ENCODE assay signal across 21 mouse cellular contexts in the genomic region with DNA sequence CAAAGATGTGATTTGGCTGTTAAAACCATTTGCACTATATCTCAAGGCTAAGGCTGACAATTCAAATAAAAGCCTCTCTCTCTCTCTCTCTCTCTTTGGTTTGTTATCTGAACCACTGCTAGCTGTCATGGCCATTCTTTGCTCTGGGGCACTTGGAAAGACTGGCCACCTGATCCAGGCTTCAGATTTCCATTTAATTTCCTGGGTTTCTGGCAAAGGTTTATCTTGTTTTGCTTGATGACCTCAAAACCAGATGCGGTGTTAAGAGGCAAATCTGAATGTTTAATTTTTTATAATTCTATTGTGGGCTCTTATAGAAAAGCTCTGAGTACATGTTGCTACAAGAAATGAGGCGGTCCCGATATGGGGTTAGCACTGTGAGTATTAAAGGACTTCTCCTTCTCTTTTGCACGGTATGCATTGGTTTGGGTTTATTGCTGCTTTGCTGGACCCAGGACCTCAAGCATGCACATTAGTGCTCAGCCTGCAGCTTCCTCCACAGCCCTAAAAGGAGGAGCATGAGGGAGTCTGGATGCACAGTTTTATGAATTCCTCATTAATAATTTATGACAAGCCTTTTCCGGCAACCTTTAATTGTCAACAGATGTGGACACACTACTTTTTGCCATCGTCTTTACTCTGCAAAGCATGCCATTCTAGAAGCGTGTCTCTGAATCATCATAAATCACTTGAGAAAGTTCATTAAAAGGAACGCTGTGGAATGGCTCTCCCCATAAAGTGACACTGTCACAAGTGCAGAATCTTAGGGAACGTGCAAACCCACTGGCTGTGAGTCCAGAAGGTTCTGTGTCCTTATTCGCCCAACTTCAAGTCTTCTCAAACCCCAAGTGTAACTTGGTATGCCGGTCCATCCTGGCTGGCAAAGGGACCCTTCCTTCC. TPM values are rescaled to one million over a fixed set of nuclear protein-coding genes. Genes with fewer than 3 reads are reported as not detected.
A peak's percentile ranks its signal among the peaks of the same experiment; 100 is the strongest.
DNase-seq lines count a peak whose midpoint lies in the region; ATAC-seq lines count a peak whose summit lies in the region.
"Had no signal": no experiment of that assay in that cellular context is flagged by ENCODE, and none has a peak within 500 bp of the region (broad histone marks: within the 10 kb centered on the region; RNA-seq: fewer than 3 reads in every experiment).

No protein-coding gene starts in this region.

- no peaks in the 10 kb centered on the region for H3K36me3 ChIP-seq in embryonic facial prominence, embryonic 12.5 days
- no peaks in the 10 kb centered on the region for H3K36me3 ChIP-seq in limb, embryonic 10.5 days
- H3K36me3 ChIP-seq: G1E; hindbrain, embryonic 12.5 days had no signal

- no peak overlapping the region for H3K4me2 ChIP-seq in embryonic facial prominence, embryonic 12.5 days (replicated peaks)
- H3K4me2 ChIP-seq: hindbrain, embryonic 12.5 days; liver, embryonic 11.5 days had no signal

- no peak overlapping the region for H3K4me3 ChIP-seq in embryonic facial prominence, embryonic 12.5 days
- no peak overlapping the region for H3K4me3 ChIP-seq in limb, embryonic 10.5 days
- H3K4me3 ChIP-seq: hindbrain, embryonic 12.5 days; myocyte had no signal

- WGBS in embryonic facial prominence, embryonic 12.5 days = 64% methylated on average over 11 of the region's 11 CpGs
- WGBS in limb, embryonic 10.5 days = 49% methylated on average over 11 of the region's 11 CpGs

- H3K9me3 ChIP-seq in embryonic facial prominence, embryonic 12.5 days = no peaks in the 10 kb centered on the region
- no peaks in the 10 kb centered on the region for H3K9me3 ChIP-seq in limb, embryonic 10.5 days (replicated peaks)
- H3K9me3 ChIP-seq: G1E; hindbrain, embryonic 12.5 days had no signal

- no peak overlapping the region for H3K27ac ChIP-seq in embryonic facial prominence, embryonic 12.5 days
- 0 out of 2 replicates have a peak overlapping the region, but pooled peaks have one; percentile 1 for H3K27ac ChIP-seq in limb, embryonic 10.5 days
- H3K27ac ChIP-seq: hindbrain, embryonic 12.5 days; macrophage had no signal

- peaks cover 12% of the 10 kb centered on the region for H3K4me1 ChIP-seq in embryonic facial prominence, embryonic 12.5 days
- peaks cover 37% of the 10 kb centered on the region for H3K4me1 ChIP-seq in limb, embryonic 10.5 days

- no peak overlapping the region for H3K9ac ChIP-seq in embryonic facial prominence, embryonic 12.5 days
- H3K9ac ChIP-seq: forebrain, postnatal 0 days; hindbrain, embryonic 12.5 days had no signal

- no peaks in the 10 kb centered on the region for H3K27me3 ChIP-seq in embryonic facial prominence, embryonic 12.5 days
- H3K27me3 ChIP-seq in limb, embryonic 10.5 days (ENCODE audit: low read depth, poor library complexity, severe bottlenecking) = no peaks in the 10 kb centered on the region
- H3K27me3 ChIP-seq: hindbrain, embryonic 12.5 days had no signal

- 0 out of 2 replicates have a peak, but pooled peaks have one; percentile 64 for ATAC-seq in embryonic facial prominence, embryonic 12.5 days (ENCODE audit: insufficient number of reproducible peaks, insufficient read depth, low FRiP score, low TSS enrichment)
- ATAC-seq: CD4-positive, CD25-positive, alpha-beta regulatory T cell, adult 4 months; forebrain, postnatal 0 days had no signal

- DNase-seq in kidney, postnatal 14 days = peak; percentile 19
- no peak for DNase-seq in kidney, adult 11 months
- DNase-seq in NIH3T3 (ENCODE audit: low read depth) = peak; percentile 50
- no peak for DNase-seq in limb, embryonic 10.5 days (ENCODE audit: low spot score)
- no peak for DNase-seq in frontal cortex, postnatal 10 days (ENCODE audit: low spot score in 2 of 2)
- no peak for DNase-seq in cerebellum, postnatal 25 days
- DNase-seq: adrenal gland, postnatal 10 days; forebrain, postnatal 0 days; gastrocnemius, postnatal 10 days; heart, postnatal 10 days; kidney, postnatal 10 days; lung, adult 2 months; midbrain, embryonic 14.5 days; right cerebral cortex, adult 18-20 months had no signal

RNA-seq across cellular contexts. Expression of a gene that starts 38.0 kb away (rescaled TPM):
- polyA plus RNA-seq in embryonic facial prominence, embryonic 12.5 days (2016; fragmentation: Nextera tagmentation; extraction: Ambion mirVana) = 23.5 and 25.2 TPM in 2 replicates
- 26.5 and 29.5 TPM in 2 replicates for polyA plus RNA-seq in limb, embryonic 10.5 days (2016; fragmentation: Nextera tagmentation; extraction: Ambion mirVana)

Comparison
In these comparisons a context has a peak if more than half of its experiments do, and no peak if none do; other contexts are left out.
1. DNase-seq: peak in kidney, postnatal 14 days (single experiment) and NIH3T3 (single experiment); none in kidney, adult 11 months (single experiment), limb, embryonic 10.5 days (single experiment), frontal cortex, postnatal 10 days (0 of 2) and cerebellum, postnatal 25 days (0 of 2).